Mouse (Mus musculus) stomach, embryonic 15.5 days (tissue): ENCODE data around the gene Hexim2. TPM values are rescaled to one million over a fixed set of nuclear protein-coding genes. Genes with fewer than 3 reads are reported as not detected.

Experiments used
- ATAC-seq: fragments of 200-750 bp; cut with Nextera tagmentation; 2 replicates; pipeline ENCODE4 v1.8.0; 2017; ENCODE audit warnings: low read depth, moderate number of reproducible peaks, moderate TSS enrichment; ENCODE audit not compliant: insufficient read depth, low FRiP score
- H3K27ac ChIP-seq: fragments of 300-500 bp; sonication (generic); 2 replicates; pipeline ENCODE4 v1.5.1; 2015; ENCODE audit warnings: mild to moderate bottlenecking, inconsistent platforms
- H3K27me3 ChIP-seq: fragments of 300-500 bp; sonication (generic); replicated peaks from 2 replicates; pipeline ENCODE4 v1.6.1; 2015; ENCODE audit warnings: inconsistent platforms
- H3K36me3 ChIP-seq: fragments of 300-500 bp; sonication (generic); 2 replicates; pipeline ENCODE4 v1.6.1; 2015; ENCODE audit warnings: inconsistent platforms
- H3K4me1 ChIP-seq: fragments of 300-500 bp; sonication (generic); 2 replicates; pipeline ENCODE4 v1.6.1; 2015; ENCODE audit warnings: inconsistent platforms
- H3K4me2 ChIP-seq: fragments of 300-500 bp; sonication (generic); 2 replicates; pipeline ENCODE4 v1.6.1; 2015; ENCODE audit warnings: mild to moderate bottlenecking, inconsistent platforms
- H3K4me3 ChIP-seq: fragments of 300-500 bp; sonication (generic); replicated peaks from 2 replicates; pipeline ENCODE4 v1.5.1; 2015; ENCODE audit warnings: inconsistent platforms
- H3K9ac ChIP-seq: fragments of 300-500 bp; sonication (generic); 2 replicates; pipeline ENCODE4 v1.6.1; 2015; ENCODE audit warnings: inconsistent platforms
- H3K9me3 ChIP-seq: fragments of 300-500 bp; sonication (generic); 2 replicates; pipeline ENCODE4 v1.6.1; 2016; ENCODE audit warnings: inconsistent platforms
- WGBS: fragments of 180-500 bp; shearing (Covaris S2); methylation state at CpG from one replicate; pipeline ENCODE4 v1.1.7; 2015; 5-methylcytosine and 5-hydroxymethylcytosine counted together
- polyA plus RNA-seq: library from polyadenylated mRNA; unstranded; fragments of >200 nt; fragmentation: Nextera tagmentation; extraction: Ambion mirVana; gene quantifications from 2 replicates; pipeline ENCODE4 v1.2.1, GENCODE M21; 2015

Gene Hexim2
- polyA plus RNA-seq, 1 experiment from 2014 or later = 8.7 TPM

DNA sequence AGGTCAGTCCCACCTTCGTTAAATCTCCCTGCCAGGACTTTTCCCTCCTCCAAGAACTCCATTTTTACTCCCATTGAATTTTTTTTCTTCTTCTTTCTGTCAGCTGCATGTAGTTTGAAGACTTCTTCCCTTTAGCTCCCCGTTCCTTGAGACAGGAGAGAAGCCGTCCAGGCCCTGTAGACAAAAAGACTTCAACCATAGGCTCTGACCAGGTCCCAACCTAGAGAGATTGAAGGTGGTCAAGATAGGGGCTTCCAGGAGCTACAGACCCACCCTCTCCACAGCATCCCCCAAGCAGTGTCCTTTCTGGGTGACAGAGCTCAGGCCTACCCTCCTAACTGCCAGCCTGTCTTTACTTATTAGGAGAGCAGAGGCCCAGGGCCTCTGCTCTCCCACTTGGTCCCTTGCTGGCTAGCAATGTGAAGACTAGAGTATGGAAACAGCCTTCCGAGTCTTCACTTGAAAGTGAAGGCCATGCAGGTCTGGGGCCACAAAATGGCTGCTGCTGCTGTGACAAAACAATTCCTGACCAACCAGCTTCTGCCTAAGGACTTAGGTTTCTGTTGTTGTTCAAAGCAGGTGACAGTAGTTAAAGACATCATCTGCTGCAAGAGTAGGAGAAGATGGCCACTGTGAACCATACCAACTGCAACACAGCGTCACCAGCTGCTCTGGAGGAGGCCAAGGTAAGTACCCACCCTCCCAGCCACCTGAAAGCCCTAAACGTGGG is 1.4 kb downstream of the Hexim2 start:
- Histone ChIP-seq H3K4me1 (peaks cover 24% of the 10 kb centered on the region), H3K9ac (peak overlapping the region; percentile 29; the same call in 1 of the 2 replicates), H3K4me2 (peak overlapping the region; percentile 52), H3K4me3 (peak overlapping the region; percentile 28), H3K36me3 (peaks cover 3% of the 10 kb centered on the region; the same call in 1 of the 2 replicates), H3K9me3 (no peaks in the 10 kb centered on the region), H3K27ac (peak overlapping the region; percentile 80), H3K27me3 (no peaks in the 10 kb centered on the region)
- no peak for ATAC-seq
- WGBS = 49% methylated on average over 6 of the region's 6 CpGs

DNA sequence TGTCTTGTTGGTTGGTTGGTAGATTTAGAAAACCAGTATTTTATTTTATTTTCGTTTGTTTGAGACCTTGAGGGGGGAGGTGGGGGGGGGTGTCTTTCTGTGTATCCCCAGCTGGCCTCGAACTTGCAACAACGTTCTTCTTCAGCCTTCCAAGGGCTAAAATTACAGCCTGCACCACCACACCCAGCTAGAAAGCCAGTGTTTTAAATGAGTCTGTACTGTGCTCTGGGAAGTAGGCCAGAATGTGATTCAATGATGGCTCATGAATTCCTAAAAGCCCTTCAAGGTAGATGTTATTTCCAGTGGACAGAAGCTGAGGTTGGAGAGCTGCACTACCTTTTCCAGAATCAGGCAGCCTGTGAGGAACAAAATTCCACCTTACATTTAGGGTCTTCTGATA is 2.0 kb downstream of the Hexim2 start:
- Histone ChIP-seq H3K9ac (no peak overlapping the region), H3K4me3 (no peak overlapping the region), H3K9me3 (no peaks in the 10 kb centered on the region), H3K27ac (peak overlapping the region; percentile 80; the same call in 1 of the 2 replicates), H3K4me2 (no peak overlapping the region), H3K27me3 (no peaks in the 10 kb centered on the region), H3K36me3 (peaks cover 6% of the 10 kb centered on the region; the same call in 1 of the 2 replicates), H3K4me1 (peaks cover 24% of the 10 kb centered on the region)
- WGBS = 70% methylated on average over 3 of the region's 3 CpGs
- ATAC-seq = no peak

DNA sequence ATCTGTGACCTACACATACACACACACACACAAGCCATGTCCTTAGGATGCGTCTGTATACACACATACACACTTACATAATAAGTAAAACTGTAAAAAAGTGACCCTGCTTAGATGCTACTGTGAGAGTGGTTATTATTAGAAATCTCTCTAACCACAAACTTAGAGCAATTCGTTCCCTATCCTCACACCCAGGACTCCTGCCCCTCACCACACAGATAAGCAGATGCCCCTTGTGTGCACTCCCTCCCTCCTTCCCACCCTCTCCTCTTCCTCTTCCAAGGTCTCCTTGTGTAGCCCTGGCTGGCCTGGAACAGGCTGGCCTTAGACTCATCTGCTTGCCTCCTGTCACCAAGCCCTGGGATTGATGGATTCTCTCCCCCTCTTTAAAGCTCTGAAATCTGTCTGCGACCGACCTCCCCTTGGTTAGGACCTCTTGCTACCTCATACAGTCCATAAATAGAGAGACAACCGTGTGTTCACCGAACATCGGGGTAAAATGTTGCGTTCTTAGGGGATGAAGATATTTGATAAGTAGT is 3.9 kb downstream of the Hexim2 start:
- H3K27ac ChIP-seq = no peak overlapping the region
- H3K27me3 ChIP-seq = no peaks in the 10 kb centered on the region
- peaks cover 6% of the 10 kb centered on the region; the same call in 1 of the 2 replicates for H3K36me3 ChIP-seq
- no peak overlapping the region for H3K4me2 ChIP-seq
- H3K9me3 ChIP-seq = no peaks in the 10 kb centered on the region
- no peak overlapping the region for H3K9ac ChIP-seq
- H3K4me3 ChIP-seq = no peak overlapping the region
- 77% methylated on average over 8 of the region's 8 CpGs for WGBS
- peaks cover 21% of the 10 kb centered on the region for H3K4me1 ChIP-seq
- no peak for ATAC-seq

DNA sequence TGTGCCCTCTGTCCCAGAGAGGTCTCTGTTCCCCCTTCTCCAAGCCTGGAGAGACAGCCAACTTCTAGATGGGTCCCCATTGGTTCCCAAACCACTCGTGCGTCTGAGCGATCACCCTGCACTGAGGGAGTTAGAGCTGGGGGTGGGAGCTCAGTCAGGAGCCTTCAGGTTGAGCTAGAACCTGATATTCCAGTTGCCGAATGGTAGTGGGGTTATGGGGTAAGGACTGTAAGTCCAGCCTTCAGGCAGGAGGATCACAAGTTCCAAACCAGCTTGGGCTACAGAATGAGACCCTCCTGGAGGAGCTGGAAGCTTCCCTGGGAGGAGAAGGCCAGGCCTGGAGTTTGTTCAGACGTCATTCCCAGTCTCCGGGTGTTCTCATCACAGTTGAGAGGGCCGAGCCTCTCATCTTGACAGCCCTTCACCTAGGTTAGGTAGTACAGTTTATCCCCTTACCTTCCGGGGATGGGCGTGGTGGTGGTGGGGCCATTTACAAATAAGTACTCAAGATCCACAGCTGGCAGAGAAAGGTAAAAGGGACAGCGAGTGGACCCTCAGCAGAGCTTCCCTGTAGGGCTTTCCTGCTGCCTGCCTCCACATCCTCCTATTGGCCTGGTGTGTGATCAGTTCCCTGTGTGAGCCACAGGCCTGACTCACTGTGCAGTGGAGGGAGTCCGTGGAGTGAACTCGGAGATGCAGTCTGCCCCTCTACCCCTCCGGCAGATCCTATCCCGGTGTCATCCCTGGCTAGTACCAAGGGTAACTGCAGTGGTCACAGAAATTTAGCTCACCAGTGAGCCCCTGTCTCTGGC is 7.9 kb downstream of the Hexim2 start:
- no peak for ATAC-seq
- Histone ChIP-seq H3K4me3 (no peak overlapping the region), H3K27ac (peak overlapping the region; percentile 91), H3K4me1 (peaks cover 38% of the 10 kb centered on the region), H3K4me2 (no peak overlapping the region), H3K36me3 (peaks cover 6% of the 10 kb centered on the region; the same call in 1 of the 2 replicates), H3K9ac (no peak overlapping the region), H3K9me3 (no peaks in the 10 kb centered on the region), H3K27me3 (no peaks in the 10 kb centered on the region)
- WGBS = 73% methylated on average over 14 of the region's 14 CpGs

DNA sequence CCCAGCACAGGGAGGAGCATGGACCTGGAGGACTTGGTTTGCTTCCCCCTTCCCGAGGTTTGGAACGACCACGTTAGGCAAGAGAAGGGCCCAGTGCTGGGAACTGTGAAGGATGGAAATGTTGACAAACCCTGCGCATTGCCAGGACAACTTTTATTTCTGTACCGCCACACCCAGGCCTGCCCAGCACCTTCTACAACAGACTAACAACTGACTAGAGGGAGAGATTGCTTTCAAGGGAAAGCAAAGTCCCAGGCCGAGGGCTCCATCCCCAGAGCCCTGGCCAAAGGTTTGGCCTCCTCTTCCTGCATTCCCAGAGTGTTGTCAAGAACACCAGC is 8.5 kb downstream of the Hexim2 start:
- ATAC-seq = no peak
- Histone ChIP-seq H3K4me3 (no peak overlapping the region), H3K4me1 (peaks cover 38% of the 10 kb centered on the region), H3K36me3 (peaks cover 6% of the 10 kb centered on the region; the same call in 1 of the 2 replicates), H3K27ac (peak overlapping the region; percentile 91), H3K9me3 (no peaks in the 10 kb centered on the region), H3K9ac (no peak overlapping the region), H3K4me2 (no peak overlapping the region), H3K27me3 (no peaks in the 10 kb centered on the region)
- WGBS = 31% methylated on average over 6 of the region's 6 CpGs

DNA sequence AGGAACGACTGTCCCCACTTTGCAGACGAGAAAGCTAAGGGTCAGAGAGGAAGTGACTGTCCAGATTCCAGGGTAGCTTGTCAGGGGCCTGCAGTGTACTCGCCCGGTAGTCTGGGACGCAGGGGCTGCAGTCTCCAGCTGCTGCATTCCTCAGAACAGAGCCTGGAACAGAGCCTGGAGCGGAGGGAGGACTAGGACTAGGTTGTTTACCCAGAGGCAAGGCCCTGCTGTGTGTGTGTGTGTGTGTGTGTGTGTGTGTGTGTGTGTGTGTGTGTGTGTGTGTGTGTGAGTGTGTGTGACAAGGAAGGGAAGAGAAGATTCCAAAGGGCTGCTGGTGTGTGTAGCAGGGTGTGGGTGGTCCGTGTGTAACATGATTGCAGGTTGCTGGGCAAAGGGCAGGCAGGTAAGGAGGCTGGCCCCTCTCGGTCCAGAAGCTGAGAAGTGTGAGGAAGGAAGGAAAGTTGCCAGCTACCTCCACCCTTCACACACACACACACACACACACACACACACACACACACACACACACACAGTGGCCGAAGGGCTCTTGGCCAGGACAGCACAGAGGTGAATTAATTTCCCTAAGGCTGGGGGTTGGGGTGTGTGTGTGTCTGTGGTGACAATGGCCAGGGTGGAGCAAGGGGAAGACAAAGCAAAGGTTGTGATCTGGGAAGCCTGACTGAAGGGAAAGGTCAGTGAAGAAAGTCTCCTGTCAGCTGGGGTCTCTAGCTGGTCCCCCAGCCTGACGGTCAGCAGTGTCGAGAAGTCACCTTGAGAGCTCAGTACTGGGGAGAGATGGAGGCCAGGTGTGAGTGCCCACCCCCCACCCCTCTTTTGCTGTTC is 9.1 kb downstream of the Hexim2 start:
- H3K9me3 ChIP-seq = no peaks in the 10 kb centered on the region
- no peaks in the 10 kb centered on the region for H3K27me3 ChIP-seq
- peaks cover 38% of the 10 kb centered on the region for H3K4me1 ChIP-seq
- ATAC-seq = peak; percentile 75
- no peak overlapping the region for H3K9ac ChIP-seq
- H3K4me3 ChIP-seq = no peak overlapping the region
- WGBS = 15% methylated on average over 11 of the region's 11 CpGs
- H3K36me3 ChIP-seq = peaks cover 6% of the 10 kb centered on the region; the same call in 1 of the 2 replicates
- peak overlapping the region; percentile 30; the same call in 1 of the 2 replicates for H3K4me2 ChIP-seq
- H3K27ac ChIP-seq = peak overlapping the region; percentile 91

DNA sequence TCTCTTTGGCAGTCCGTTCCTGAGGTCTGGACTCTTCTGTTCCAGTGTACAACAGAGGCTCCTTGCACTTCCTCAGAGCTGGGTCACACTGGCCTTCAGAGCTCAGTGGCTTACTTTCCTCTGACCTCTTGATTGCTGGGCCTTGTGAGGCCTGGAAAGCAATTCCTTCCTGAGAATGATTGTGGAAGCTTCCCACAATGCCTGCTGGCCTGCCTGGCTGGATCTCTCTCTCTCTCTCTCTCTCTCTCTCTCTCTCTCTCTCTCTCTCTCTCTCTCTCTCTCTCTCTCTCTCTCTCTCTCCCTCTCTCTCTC is 9.7 kb downstream of the Hexim2 start:
- peak; percentile 12; the same call in 1 of the 2 replicates for ATAC-seq

DNA sequence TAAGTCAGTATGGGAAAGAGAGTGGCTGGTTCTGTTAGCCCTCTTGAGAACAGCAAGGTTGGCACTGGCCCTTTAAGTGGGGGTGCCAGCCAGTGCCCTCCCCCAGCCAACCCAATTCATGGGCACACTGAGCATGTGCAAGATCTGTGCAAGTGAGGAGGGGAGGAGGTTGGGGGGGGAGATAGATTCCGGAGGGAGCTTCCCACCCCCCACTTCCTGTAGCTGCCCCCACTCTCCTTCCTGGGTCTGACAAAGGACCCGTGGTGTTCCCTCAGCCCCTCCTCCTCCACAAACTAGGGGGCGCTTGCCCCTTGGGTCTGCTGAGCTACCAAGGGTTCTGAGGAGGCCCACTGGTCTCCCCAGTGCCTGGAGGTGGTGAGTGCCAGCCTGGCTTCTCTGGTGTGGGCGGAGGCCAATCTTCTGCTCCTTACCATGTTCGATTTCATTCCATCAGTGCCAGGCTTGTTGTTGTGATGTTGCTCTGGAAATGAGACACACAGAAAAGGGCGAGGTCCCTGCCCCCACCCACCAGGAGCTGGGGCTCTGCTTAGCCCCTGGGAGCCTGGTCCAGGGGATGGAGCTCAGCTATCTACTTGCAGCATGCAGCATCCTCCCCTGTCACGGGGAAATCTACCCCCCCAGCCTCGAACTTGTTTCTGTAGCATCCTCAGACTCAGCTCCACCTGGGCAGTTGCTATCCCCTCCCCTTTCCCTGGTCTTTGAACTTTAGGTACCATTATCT is 10.4 kb downstream of the Hexim2 start:
- Histone ChIP-seq H3K27me3 (no peaks in the 10 kb centered on the region), H3K9me3 (no peaks in the 10 kb centered on the region), H3K9ac (no peak overlapping the region), H3K4me2 (peak overlapping the region; percentile 38), H3K4me3 (no peak overlapping the region), H3K27ac (peak overlapping the region; percentile 91), H3K4me1 (peaks cover 38% of the 10 kb centered on the region), H3K36me3 (peaks cover 6% of the 10 kb centered on the region; the same call in 1 of the 2 replicates)
- 29% methylated on average over 8 of the region's 8 CpGs for WGBS
- ATAC-seq = peak; percentile 43; the same call in 1 of the 2 replicates

More for the DNA sequence above, 9.7 kb downstream of the Hexim2 start:
- 25% methylated on average over 1 of the region's 1 CpGs for WGBS
- Histone ChIP-seq H3K9me3 (no peaks in the 10 kb centered on the region), H3K4me1 (peaks cover 38% of the 10 kb centered on the region), H3K27ac (peak overlapping the region; percentile 91), H3K9ac (no peak overlapping the region), H3K4me3 (no peak overlapping the region), H3K36me3 (peaks cover 6% of the 10 kb centered on the region; the same call in 1 of the 2 replicates), H3K4me2 (peak overlapping the region; percentile 30; the same call in 1 of the 2 replicates), H3K27me3 (no peaks in the 10 kb centered on the region)

DNA sequence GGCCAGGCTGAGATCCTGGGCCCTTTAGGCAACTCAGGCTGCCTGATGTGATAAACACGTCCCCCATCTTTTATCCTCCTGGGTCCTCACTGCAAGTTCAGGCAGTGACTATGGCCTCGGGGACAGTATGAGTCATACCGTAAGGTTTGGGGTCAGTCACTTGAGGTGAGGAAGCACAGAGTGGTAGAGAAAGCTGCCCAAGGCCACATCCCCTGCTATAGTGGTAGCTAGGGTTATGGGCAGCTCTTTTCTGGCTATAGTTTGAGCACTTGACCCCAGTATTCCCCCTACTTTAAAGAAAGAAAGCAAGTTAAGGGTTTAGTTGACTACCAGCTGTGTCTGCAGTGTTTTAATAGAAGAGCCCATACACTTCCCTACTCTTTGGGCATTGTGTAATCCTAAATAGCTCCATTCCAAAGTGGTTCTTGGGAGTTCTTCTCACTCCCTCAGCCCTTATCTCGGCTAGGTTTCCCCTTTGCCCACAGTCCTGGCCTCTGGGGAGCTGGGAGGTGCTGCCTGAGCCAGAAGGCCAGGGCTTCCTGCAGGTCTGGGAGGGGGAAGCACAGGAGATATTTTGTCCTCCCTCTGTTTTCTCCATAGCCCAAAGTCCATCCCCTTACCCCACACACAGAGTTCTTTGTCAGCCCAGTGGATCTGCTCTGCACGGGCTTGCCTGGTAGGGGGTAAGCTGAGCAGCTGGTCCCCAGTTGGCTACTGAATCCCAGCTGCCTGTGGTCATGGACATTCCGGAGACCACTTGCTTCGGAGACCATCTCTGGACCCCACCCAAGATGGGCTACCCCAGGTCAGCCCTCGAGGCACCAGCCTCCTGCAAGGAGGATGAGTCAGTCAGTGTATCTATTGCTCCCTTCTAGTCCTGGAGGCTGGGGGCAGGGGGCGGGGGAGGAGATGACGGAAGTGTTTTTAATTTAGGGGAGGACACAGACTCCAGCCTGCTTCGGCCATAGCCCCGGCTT is 12.4 kb downstream of the Hexim2 start:
- no peaks in the 10 kb centered on the region for H3K27me3 ChIP-seq
- 44% methylated on average over 12 of the region's 12 CpGs for WGBS
- H3K9me3 ChIP-seq = no peaks in the 10 kb centered on the region
- H3K4me3 ChIP-seq = no peak overlapping the region
- H3K9ac ChIP-seq = no peak overlapping the region; the same call in 1 of the 2 replicates
- no peaks in the 10 kb centered on the region for H3K36me3 ChIP-seq
- no peak; the same call in 1 of the 2 replicates for ATAC-seq
- H3K27ac ChIP-seq = peak overlapping the region; percentile 51
- peaks cover 38% of the 10 kb centered on the region for H3K4me1 ChIP-seq
- H3K4me2 ChIP-seq = no peak overlapping the region

DNA sequence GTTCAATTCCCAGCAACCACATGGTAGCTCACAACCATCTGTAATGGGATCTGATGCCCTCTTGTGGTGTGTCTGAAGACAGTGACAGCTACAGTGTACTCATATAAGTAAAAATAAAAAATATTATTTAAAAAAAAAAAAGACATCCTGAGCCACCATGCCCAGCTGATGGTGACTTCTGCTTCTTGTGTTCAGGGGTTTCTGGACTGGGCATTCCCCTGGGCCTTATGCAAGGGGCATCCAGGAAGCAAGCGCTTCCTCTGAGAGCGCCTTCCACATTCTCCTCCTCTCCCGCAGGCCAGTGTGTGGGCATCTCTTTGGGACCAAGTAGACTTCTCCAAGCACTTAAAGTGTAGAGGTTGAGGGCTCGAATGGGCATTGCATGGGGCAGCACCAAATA is 14.2 kb downstream of the Hexim2 start:
- H3K27me3 ChIP-seq = no peaks in the 10 kb centered on the region
- no peak overlapping the region for H3K9ac ChIP-seq
- ATAC-seq = no peak
- H3K36me3 ChIP-seq = no peaks in the 10 kb centered on the region
- H3K27ac ChIP-seq = no peak overlapping the region
- no peak overlapping the region for H3K4me2 ChIP-seq
- H3K4me1 ChIP-seq = peaks cover 25% of the 10 kb centered on the region
- H3K9me3 ChIP-seq = no peaks in the 10 kb centered on the region
- H3K4me3 ChIP-seq = no peak overlapping the region
- WGBS = 84% methylated on average over 4 of the region's 4 CpGs
